Mouse (Mus musculus) kidney, embryonic 15.5 days (tissue): Measurements from ENCODE around the gene Cyp2d10. TPM values are rescaled to one million over a fixed set of nuclear protein-coding genes. Genes with fewer than 3 reads are reported as not detected.
"Not testable (repeated sequence)": the region's sequence is repeated elsewhere in the genome, so short reads cannot be mapped to it uniquely, and the experiment has no call there.

Experiments used
- ATAC-seq: fragments of 200-750 bp; cut with Nextera tagmentation; replicated peaks from 2 replicates; pipeline ENCODE4 v1.8.0; 2017; ENCODE audit warnings: moderate TSS enrichment; ENCODE audit not compliant: low FRiP score
- H3K27ac ChIP-seq: fragments of 300-500 bp; sonication (generic); 2 replicates; pipeline ENCODE4 v1.5.1; 2015; ENCODE audit warnings: mild to moderate bottlenecking, inconsistent platforms
- H3K27me3 ChIP-seq: fragments of 300-500 bp; sonication (generic); 2 replicates; pipeline ENCODE4 v1.6.1; 2015; ENCODE audit warnings: inconsistent platforms
- H3K36me3 ChIP-seq: fragments of 300-500 bp; sonication (generic); 2 replicates; pipeline ENCODE4 v1.6.1; 2015; ENCODE audit warnings: inconsistent platforms
- H3K4me1 ChIP-seq: fragments of 300-500 bp; sonication (generic); 2 replicates; pipeline ENCODE4 v1.6.1; 2015; ENCODE audit warnings: inconsistent platforms
- H3K4me2 ChIP-seq: fragments of 300-500 bp; sonication (generic); 2 replicates; pipeline ENCODE4 v1.6.1; 2015; ENCODE audit warnings: moderate library complexity, mild to moderate bottlenecking, inconsistent platforms
- H3K4me3 ChIP-seq: fragments of 300-500 bp; sonication (generic); replicated peaks from 2 replicates; pipeline ENCODE4 v1.5.1; 2015; ENCODE audit warnings: mild to moderate bottlenecking, inconsistent platforms
- H3K9ac ChIP-seq: fragments of 300-500 bp; sonication (generic); 2 replicates; pipeline ENCODE4 v1.6.1; 2015; ENCODE audit warnings: mild to moderate bottlenecking, inconsistent platforms
- H3K9me3 ChIP-seq: fragments of 300-500 bp; sonication (generic); replicated peaks from 2 replicates; pipeline ENCODE4 v1.6.1; 2016; ENCODE audit warnings: inconsistent platforms
- WGBS: fragments of 180-500 bp; shearing (Covaris S2); methylation state at CpG from one replicate; pipeline ENCODE4 v1.1.7; 2015; ENCODE audit warnings: mixed read lengths; 5-methylcytosine and 5-hydroxymethylcytosine counted together
- polyA plus RNA-seq: library from polyadenylated mRNA; unstranded; fragments of >200 nt; fragmentation: Nextera tagmentation; extraction: Ambion mirVana; gene quantifications from 2 replicates; pipeline ENCODE4 v1.2.1, GENCODE M21; 2015

The Cyp2d10 gene
- polyA plus RNA-seq, 1 experiment from 2014 or later = 0.49 TPM

DNA sequence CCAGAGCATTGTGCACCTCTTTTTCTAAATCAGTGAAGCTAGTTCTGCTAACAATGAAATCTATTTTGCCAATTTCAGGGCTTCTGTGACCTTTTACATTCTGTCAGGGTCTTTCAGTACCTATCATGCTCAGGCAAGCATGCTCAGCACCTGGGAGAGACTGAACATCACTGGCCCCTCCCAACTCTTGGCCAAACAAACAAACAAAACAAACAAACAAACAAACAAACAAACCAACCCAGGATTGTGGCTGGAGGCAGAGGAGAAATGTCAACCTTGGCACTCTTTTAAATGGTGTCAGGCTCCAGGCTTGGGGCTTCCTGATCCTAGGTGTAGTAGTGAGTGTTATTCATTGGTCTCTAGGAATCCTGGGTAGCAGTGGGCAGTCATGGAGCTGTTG lies 26.1 kb upstream of the Cyp2d10 start, which contains the start of gene Cyp2d9:
Cyp2d9 (plus strand) TSS at position 301 of the 400 bp plus-strand sequence.
- H3K9ac ChIP-seq = no peak within 1 kb of the TSS
- no peak within 1 kb of the TSS for H3K4me2 ChIP-seq
- H3K4me3 ChIP-seq = no peak within 1 kb of the TSS
- H3K36me3 ChIP-seq = no peaks in the 10 kb centered on the region
- ATAC-seq = no peak
- H3K4me1 ChIP-seq = no peaks in the 10 kb centered on the region
- H3K9me3 ChIP-seq = 0 out of 2 replicates have a peak, but pooled peaks cover 10% of the 10 kb centered on the region
- H3K27me3 ChIP-seq = no peaks in the 10 kb centered on the region
- H3K27ac ChIP-seq = no peak within 1 kb of the TSS

DNA sequence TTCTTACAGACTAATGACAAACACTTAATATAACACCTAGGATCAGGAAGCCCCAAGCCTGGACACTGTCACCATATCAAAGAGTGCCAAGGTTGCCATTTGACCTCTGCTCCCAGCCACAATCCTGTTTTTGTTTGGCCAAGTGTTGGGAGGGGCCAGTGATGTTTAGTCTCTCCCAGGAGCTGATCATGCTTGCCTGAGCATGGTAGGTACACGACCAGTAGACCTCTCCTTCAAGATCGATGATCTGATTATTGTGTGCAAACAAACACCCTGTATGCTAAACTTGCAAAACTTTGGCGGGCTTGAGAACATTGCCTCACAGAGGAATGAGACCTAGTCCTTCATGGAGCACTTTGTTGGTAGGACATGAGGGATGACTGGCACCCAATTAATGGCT lies 16.5 kb upstream of the Cyp2d10 start:
- Histone ChIP-seq H3K4me3 (no peak overlapping the region), H3K9ac (no peak overlapping the region), H3K27me3 (no peaks in the 10 kb centered on the region), H3K4me1 (no peaks in the 10 kb centered on the region), H3K4me2 (no peak overlapping the region), H3K9me3 (no peaks in the 10 kb centered on the region), H3K36me3 (no peaks in the 10 kb centered on the region), H3K27ac (no peak overlapping the region)
- no peak for ATAC-seq
- 75% methylated on average over 3 of the region's 3 CpGs for WGBS

- Histone ChIP-seq H3K9me3 (no peaks in the 10 kb centered on the region), H3K4me2 (no peak overlapping the region), H3K27ac (no peak overlapping the region), H3K36me3 (no peaks in the 10 kb centered on the region), H3K4me3 (no peak overlapping the region), H3K9ac (no peak overlapping the region), H3K4me1 (no peaks in the 10 kb centered on the region), H3K27me3 (no peaks in the 10 kb centered on the region)
- no peak for ATAC-seq
- 84% methylated on average over 4 of the region's 4 CpGs for WGBS
Measured at GRCm38 (mm10) chr15:82422935-82423334, 15.9 kb upstream of the Cyp2d10 start.

DNA sequence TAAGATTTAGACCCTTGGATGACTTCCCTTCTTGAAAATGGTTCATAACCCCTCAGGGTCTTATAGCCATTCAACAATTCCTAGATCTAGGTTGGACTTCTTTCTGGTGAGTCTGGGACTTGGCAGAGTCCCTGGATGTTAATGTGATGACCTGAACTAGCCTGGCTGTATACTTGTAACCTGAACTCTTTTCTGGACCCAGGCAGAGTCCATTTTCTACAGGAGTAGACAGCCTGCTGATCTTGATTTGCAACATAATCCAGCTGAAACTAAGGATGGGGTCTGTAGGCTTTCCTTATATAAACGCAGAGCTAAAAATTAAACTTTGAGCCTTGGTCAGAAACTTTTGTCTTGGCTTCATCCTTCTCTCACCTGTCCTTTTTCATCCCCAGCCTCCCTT lies 11.6 kb upstream of the Cyp2d10 start:
- 71% methylated on average over 1 of the region's 1 CpGs for WGBS
- Histone ChIP-seq H3K27ac (no peak overlapping the region), H3K9me3 (no peaks in the 10 kb centered on the region), H3K27me3 (no peaks in the 10 kb centered on the region), H3K36me3 (no peaks in the 10 kb centered on the region), H3K9ac (no peak overlapping the region), H3K4me3 (no peak overlapping the region), H3K4me2 (no peak overlapping the region), H3K4me1 (peaks cover 12% of the 10 kb centered on the region)
- no peak for ATAC-seq

- peak overlapping the region; percentile 1; the same call in 1 of the 2 replicates for H3K9ac ChIP-seq
- 0 out of 2 replicates have a peak overlapping the region, but pooled peaks have one; percentile 15 for H3K4me3 ChIP-seq
- H3K4me2 ChIP-seq = peak overlapping the region; percentile 50
- no peaks in the 10 kb centered on the region for H3K27me3 ChIP-seq
- 31% methylated on average over 16 of the region's 16 CpGs for WGBS
- peak; percentile 89 for ATAC-seq
- peaks cover 12% of the 10 kb centered on the region for H3K4me1 ChIP-seq
- peak overlapping the region; percentile 58; the same call in 1 of the 2 replicates for H3K27ac ChIP-seq
- no peaks in the 10 kb centered on the region for H3K36me3 ChIP-seq
- no peaks in the 10 kb centered on the region for H3K9me3 ChIP-seq
Measured at GRCm38 (mm10) chr15:82416797-82417789, 10.1 kb upstream of the Cyp2d10 start.

- H3K9ac ChIP-seq = no peak overlapping the region
- H3K36me3 ChIP-seq = no peaks in the 10 kb centered on the region
- H3K4me3 ChIP-seq = no peak overlapping the region
- 83% methylated on average over 4 of the region's 4 CpGs for WGBS
- H3K27me3 ChIP-seq = no peaks in the 10 kb centered on the region
- H3K4me2 ChIP-seq = no peak overlapping the region
- no peaks in the 10 kb centered on the region for H3K4me1 ChIP-seq
- H3K27ac ChIP-seq = no peak overlapping the region
- no peak for ATAC-seq
- H3K9me3 ChIP-seq = no peaks in the 10 kb centered on the region
Measured at GRCm38 (mm10) chr15:82407536-82407935, 541 bp upstream of the Cyp2d10 start.

DNA sequence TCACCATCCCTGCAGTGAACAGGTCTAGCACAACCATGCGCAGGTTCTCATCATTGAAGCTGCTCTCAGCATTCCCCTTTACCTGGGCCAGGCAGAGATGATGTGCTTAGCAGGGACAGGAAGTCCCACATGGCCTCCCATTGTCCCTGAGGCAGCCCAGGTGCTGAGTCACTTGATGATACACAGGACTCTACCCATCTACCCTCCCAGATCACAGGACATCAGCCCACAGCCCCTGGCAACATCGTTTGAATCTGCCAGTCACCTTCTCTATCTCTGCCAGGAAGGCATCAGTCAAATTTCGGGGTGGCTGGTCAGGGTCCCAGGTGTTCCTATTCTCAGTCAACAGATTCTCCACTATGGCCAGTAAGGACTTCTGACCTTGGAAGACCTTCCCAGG lies 2.8 kb downstream of the Cyp2d10 start:
- no peak overlapping the region for H3K4me2 ChIP-seq
- no peak for ATAC-seq
- WGBS = 94% methylated on average over 3 of the region's 3 CpGs

DNA sequence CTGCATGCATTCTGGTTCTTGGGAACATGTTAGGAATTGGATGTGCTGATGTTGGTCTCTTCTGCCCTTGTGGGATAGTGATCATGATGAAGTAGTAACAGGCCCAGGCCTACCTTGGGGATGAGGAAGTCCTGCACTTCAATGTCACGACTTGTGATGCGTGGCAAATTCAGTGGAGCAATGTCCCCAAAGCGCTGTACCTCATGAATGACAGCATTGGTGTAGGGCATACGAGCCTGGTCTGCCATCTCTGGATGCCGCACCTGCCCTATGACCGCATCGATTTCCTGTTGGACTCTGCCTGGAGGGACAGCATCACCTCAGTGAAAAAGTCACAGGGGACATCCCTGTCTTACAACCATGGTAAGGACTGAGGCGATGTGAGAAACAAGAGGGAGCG lies 3.4 kb downstream of the Cyp2d10 start:
- Histone ChIP-seq H3K9me3 (no peaks in the 10 kb centered on the region), H3K9ac (no peak overlapping the region), H3K4me3 (no peak overlapping the region), H3K4me1 (no peaks in the 10 kb centered on the region), H3K4me2 (no peak overlapping the region), H3K27me3 (no peaks in the 10 kb centered on the region), H3K27ac (no peak overlapping the region), H3K36me3 (no peaks in the 10 kb centered on the region)
- ATAC-seq = no peak
- WGBS = 92% methylated on average over 9 of the region's 9 CpGs

More for the DNA sequence above, 2.8 kb downstream of the Cyp2d10 start:
- Histone ChIP-seq H3K36me3 (no peaks in the 10 kb centered on the region), H3K9ac (no peak overlapping the region), H3K9me3 (no peaks in the 10 kb centered on the region), H3K4me3 (no peak overlapping the region), H3K4me1 (no peaks in the 10 kb centered on the region), H3K27me3 (no peaks in the 10 kb centered on the region), H3K27ac (no peak overlapping the region)

- no peak for ATAC-seq
- no peak overlapping the region for H3K4me3 ChIP-seq
- H3K27ac ChIP-seq = no peak overlapping the region
- no peak overlapping the region for H3K4me2 ChIP-seq
- H3K9ac ChIP-seq = no peak overlapping the region
- no peaks in the 10 kb centered on the region for H3K4me1 ChIP-seq
- whole genome bisulfite sequencing = 80% methylated on average over 6 of the region's 6 CpGs
- H3K9me3 ChIP-seq = no peaks in the 10 kb centered on the region
- no peaks in the 10 kb centered on the region for H3K27me3 ChIP-seq
- no peaks in the 10 kb centered on the region for H3K36me3 ChIP-seq
Measured at GRCm38 (mm10) chr15:82402741-82403140, 4.3 kb downstream of the Cyp2d10 start.

GRCm38 (mm10) chr15:82402106-82402505 lies 4.9 kb downstream of the Cyp2d10 start:
- Histone ChIP-seq H3K9me3 (no peaks in the 10 kb centered on the region), H3K9ac (no peak overlapping the region), H3K4me2 (no peak overlapping the region), H3K4me1 (no peaks in the 10 kb centered on the region), H3K27me3 (no peaks in the 10 kb centered on the region), H3K36me3 (no peaks in the 10 kb centered on the region), H3K4me3 (no peak overlapping the region), H3K27ac (no peak overlapping the region)
- ATAC-seq = no peak

DNA sequence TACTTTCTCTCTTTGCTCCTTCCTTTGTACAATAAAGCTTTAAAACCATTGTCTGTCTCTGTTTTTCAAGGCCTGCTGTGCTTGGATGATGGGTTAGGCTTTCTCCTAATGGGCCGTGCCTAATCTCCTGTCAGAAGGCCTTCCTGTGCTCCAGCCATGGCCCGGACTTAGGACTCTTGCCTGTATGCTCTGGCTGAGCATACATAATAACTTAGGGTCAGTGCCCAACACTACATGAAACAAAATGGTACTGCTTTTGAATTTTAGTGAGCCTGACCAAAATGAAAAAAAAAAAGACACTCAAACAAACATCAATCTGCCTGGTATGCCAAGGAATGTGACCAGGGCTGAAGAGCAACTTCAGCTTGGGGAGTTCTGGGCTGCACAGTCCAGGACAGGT lies 5.5 kb downstream of the Cyp2d10 start:
- no peak overlapping the region for H3K27ac ChIP-seq
- H3K36me3 ChIP-seq = no peaks in the 10 kb centered on the region
- H3K4me3 ChIP-seq = no peak overlapping the region
- H3K4me2 ChIP-seq = no peak overlapping the region
- no peak for ATAC-seq
- no peaks in the 10 kb centered on the region for H3K27me3 ChIP-seq
- 63% methylated on average over 2 of the region's 2 CpGs for WGBS
- no peaks in the 10 kb centered on the region for H3K9me3 ChIP-seq
- H3K9ac ChIP-seq = no peak overlapping the region
- H3K4me1 ChIP-seq = no peaks in the 10 kb centered on the region

DNA sequence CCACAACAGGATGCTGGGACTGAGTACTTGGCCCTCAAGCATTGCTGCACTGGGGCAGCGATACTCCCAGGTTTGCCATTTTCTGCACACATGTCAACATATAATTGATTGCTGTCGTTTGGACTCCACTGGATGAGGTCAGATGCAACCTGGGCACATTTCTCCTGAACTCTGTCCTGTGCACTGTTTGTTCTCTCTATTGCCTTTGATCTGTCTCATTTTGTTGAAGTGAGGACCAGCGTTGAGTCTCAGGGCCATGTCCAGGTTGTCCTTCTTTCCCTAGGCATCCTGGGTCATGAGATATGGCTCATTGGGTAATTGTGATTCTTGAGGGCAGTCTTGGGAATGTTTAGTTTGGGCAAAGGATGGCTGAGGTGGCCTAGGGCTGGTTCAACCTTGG lies 11.0 kb downstream of the Cyp2d10 start:
- H3K9me3 ChIP-seq, ATAC-seq, H3K27me3 ChIP-seq, H3K4me3 ChIP-seq, H3K27ac ChIP-seq, H3K9ac ChIP-seq, H3K4me2 ChIP-seq, H3K4me1 ChIP-seq, H3K36me3 ChIP-seq: not testable (repeated sequence)
- 82% methylated on average over 3 of the region's 3 CpGs for WGBS
